Mouse (Mus musculus) lung, postnatal 0 days (tissue): Measurements from ENCODE around the gene Atp5b.

Experiments used
- CTCF ChIP-seq: IDR thresholded peaks from 2 replicates; pipeline ENCODE4 v1.5.1; 2016; ENCODE audit warnings: antibody characterized with exemption, mild to moderate bottlenecking
- EP300 ChIP-seq: IDR thresholded peaks from 2 replicates; pipeline ENCODE4 v1.6.1; 2016; ENCODE audit warnings: antibody characterized with exemption, mild to moderate bottlenecking, control low read depth

DNA sequence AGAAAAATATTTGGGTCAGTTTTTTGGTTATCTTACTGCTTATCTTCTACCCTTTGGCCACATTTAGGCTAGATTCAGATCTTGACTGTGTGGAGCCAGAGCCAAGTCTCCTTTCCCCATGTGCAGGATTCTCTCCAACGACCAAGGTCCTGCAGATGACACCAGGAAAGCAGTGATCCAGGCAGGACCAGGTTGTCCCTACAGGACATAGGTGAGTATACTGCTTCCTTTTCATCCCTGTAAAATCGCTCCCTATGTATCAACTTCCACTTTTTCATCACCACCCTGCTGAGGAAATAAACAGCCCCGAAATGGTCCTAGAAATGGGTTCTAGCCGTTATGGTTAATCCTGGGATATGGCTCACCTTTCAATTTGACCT lies 13.2 kb downstream of the Atp5b start:
- no peak for TF ChIP-seq CTCF
- no peak for TF ChIP-seq EP300
